Mouse (Mus musculus) heart, embryonic 10.5 days (tissue): Measurements from ENCODE around the gene Ctc1. TPM values are rescaled to one million over a fixed set of nuclear protein-coding genes. Genes with fewer than 3 reads are reported as not detected.

Experiments
- DNase-seq: peaks from one replicate; pipeline ENCODE4 v3.0.0-alpha.2; 2017; ENCODE audit warnings: low spot score
- H3K27ac ChIP-seq: fragments of 300-500 bp; sonication (generic); 2 replicates; pipeline ENCODE4 v1.5.1; 2016; ENCODE audit warnings: mild to moderate bottlenecking
- H3K27me3 ChIP-seq: fragments of 300-500 bp; sonication (generic); 2 replicates; pipeline ENCODE4 v1.6.1; 2016; ENCODE audit warnings: mild to moderate bottlenecking; ENCODE audit not compliant: poor library complexity, insufficient read depth, severe bottlenecking
- H3K36me3 ChIP-seq: fragments of 300-500 bp; sonication (generic); 2 replicates; pipeline ENCODE4 v1.6.1; 2016; ENCODE audit warnings: mild to moderate bottlenecking, moderate library complexity
- H3K4me1 ChIP-seq: fragments of 300-500 bp; sonication (generic); 2 replicates; pipeline ENCODE4 v1.6.1; 2016; ENCODE audit warnings: mild to moderate bottlenecking
- H3K4me3 ChIP-seq: fragments of 300-500 bp; sonication (generic); 2 replicates; pipeline ENCODE4 v1.5.1; 2016; ENCODE audit warnings: mild to moderate bottlenecking, moderate library complexity
- H3K9me3 ChIP-seq: fragments of 300-500 bp; sonication (generic); 2 replicates; pipeline ENCODE4 v1.6.1; 2016; ENCODE audit warnings: mild to moderate bottlenecking, moderate library complexity
- WGBS: fragments of 180-500 bp; shearing (Covaris S2); methylation state at CpG from one replicate; pipeline ENCODE4 v1.1.7; 2016; 5-methylcytosine and 5-hydroxymethylcytosine counted together
- microRNA-seq: library from miRNA; unstranded; fragments of <30 nt; microRNA quantifications from one replicate; pipeline ENCODE4, GENCODE M21; 2017
- polyA plus RNA-seq: library from polyadenylated mRNA; unstranded; fragments of >200 nt; fragmentation: Nextera tagmentation; extraction: Ambion mirVana; gene quantifications from 2 replicates; pipeline ENCODE4 v1.2.1, GENCODE M21; 2016

Ctc1 gene
- polyA plus RNA-seq, 1 experiment from 2014 or later, result 69.0 TPM

DNA sequence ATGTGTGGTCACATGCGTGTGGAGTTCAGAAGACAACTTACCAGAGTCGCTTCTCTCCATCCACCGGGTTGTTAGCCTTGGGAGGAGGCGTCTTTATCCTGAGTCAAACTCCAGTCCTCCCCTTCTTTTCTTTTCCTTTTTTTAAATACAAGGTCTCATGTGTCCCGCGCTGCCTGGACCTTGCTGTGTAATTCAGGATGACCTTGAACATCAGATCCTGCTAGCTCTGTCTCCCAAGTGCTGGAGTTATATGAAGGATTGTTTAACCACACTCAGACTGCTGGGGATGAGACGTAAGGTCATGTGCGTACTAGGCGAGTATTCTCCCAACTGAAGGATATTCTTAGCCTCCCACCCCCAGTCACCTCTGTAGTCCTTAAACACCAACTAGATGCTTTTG, 61.6 kb downstream of the Ctc1 start:
- no peaks in the 10 kb centered on the region for H3K27me3 ChIP-seq
- peaks cover 16% of the 10 kb centered on the region for H3K4me1 ChIP-seq
- no peaks in the 10 kb centered on the region for H3K36me3 ChIP-seq
- H3K27ac ChIP-seq, result no peak overlapping the region
- DNase-seq, result no peak
- no peak overlapping the region for H3K4me3 ChIP-seq
- WGBS, result 77% methylated on average over 9 of the region's 9 CpGs
- H3K9me3 ChIP-seq, result no peaks in the 10 kb centered on the region

DNA sequence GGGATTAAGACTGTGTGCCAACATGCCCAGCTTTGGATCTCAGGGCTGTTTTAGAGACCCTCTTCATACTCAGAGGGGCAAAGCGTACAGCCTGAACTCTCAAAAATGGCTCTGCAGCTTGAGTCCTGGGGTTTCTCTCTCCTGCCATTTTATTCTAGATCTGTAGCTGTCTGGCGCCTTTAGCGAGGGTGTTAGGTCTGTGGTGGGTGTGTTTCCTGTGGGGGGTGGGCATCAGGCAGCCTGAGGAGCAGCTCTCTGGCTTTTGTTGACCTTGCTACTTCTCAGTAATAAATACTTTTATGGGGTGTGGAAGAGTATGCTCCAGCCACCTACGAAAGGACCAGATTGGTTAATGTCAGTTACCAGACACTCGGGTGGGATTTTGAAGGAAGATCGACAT, 62.3 kb downstream of the Ctc1 start:
- peaks cover 11% of the 10 kb centered on the region for H3K4me1 ChIP-seq
- 68% methylated on average over 6 of the region's 6 CpGs for WGBS
- H3K27me3 ChIP-seq, result no peaks in the 10 kb centered on the region
- H3K9me3 ChIP-seq, result no peaks in the 10 kb centered on the region
- DNase-seq, result no peak
- H3K27ac ChIP-seq, result no peak overlapping the region
- H3K36me3 ChIP-seq, result no peaks in the 10 kb centered on the region
- no peak overlapping the region for H3K4me3 ChIP-seq

DNA sequence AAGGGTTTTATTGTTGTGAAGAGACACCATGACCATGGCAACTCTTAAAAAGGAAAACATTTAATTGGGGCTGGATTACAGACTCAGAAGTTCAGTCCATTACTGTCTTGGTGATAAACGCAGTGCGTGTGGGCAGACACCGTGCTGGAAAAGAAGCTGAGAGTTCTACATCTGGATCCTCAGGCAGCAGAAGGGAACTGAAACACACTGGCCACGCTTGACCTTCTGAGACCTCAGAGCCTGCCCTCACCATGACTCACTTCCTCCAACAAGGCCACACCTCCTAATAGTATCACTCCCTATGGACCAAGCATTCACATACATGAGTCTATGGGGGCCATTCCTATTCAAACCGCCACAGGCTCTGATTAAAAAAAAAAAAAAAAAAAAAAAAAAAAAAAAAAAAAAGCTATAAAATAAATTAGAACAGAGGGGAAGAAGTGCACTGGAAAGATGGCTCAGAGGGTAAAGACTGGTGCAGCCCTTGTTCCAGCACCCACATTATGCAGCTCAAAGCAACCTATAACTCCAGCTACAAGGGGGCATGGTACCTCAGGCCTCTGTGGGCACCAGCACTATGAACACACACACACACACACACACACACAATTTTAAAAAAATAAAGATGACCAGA, 63.2 kb downstream of the Ctc1 start:
- no peak overlapping the region for H3K4me3 ChIP-seq
- H3K36me3 ChIP-seq, result no peaks in the 10 kb centered on the region
- DNase-seq, result no peak
- WGBS, result 74% methylated on average over 5 of the region's 5 CpGs
- H3K4me1 ChIP-seq, result peaks cover 11% of the 10 kb centered on the region
- no peaks in the 10 kb centered on the region for H3K27me3 ChIP-seq
- no peaks in the 10 kb centered on the region for H3K9me3 ChIP-seq
- no peak overlapping the region for H3K27ac ChIP-seq

DNA sequence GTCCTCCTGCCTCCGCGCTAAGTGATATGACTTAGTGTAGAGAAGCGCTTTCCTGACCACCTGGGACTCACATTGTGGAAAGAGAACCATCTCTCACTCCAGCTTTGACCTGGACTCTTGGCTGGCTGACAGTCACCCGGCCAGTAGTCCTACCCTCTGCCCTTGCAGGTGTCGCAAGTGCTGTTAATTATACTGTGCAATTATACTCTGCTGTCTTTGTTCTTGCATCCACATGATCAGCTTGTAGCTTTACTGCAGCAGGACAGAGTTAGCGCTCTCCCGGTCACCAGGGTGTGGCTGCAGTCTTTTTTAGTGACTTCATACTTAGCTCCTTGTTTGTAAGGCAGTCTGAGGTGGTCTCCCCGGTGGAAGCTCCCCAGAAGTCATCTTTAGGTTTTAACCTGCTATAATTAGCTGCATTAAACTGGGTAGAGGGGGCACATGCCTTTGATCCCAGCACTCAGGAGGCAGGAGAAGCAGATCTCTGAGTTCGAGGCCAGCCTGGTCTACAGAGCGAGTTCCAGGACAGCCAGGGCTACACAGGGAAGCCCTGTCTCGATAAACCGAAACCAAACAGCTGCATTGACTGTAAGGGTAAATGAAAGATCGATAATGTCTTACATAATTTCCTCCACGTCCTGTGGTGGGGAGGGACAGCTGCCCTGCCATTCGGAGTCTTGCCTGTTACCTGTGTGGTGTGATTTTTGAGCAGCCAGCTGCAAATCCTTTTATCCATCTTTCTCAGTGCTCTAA, 64.6 kb downstream of the Ctc1 start:
- no peaks in the 10 kb centered on the region for H3K9me3 ChIP-seq
- H3K4me1 ChIP-seq, result 0 out of 2 replicates have a peak, but pooled peaks cover 4% of the 10 kb centered on the region
- no peaks in the 10 kb centered on the region for H3K36me3 ChIP-seq
- no peak for DNase-seq
- H3K4me3 ChIP-seq, result no peak overlapping the region
- no peaks in the 10 kb centered on the region for H3K27me3 ChIP-seq
- WGBS, result 79% methylated on average over 15 of the region's 15 CpGs
- no peak overlapping the region for H3K27ac ChIP-seq

DNA sequence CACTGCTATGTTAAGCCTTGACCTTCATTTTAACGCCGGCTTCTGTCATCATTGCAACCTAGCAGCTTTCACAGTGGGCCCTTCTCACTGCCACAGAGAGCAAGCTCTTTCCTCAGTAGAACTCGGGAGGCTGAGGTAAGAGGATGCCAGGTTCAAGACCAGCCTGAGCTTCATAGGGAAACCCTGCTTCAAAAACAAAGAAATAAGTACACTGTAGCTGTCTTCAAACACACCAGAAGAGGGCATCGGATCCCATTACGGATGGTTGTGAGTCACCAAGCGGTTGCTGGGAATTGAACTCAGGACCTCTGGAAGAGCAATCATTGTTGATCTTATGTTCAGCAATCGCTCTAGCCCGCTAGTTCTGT, 65.1 kb downstream of the Ctc1 start:
- H3K27ac ChIP-seq, result no peak overlapping the region
- WGBS, result 88% methylated on average over 8 of the region's 8 CpGs
- H3K4me1 ChIP-seq, result peaks cover 7% of the 10 kb centered on the region
- H3K4me3 ChIP-seq, result no peak overlapping the region
- no peak for DNase-seq
- no peaks in the 10 kb centered on the region for H3K36me3 ChIP-seq
- no peaks in the 10 kb centered on the region for H3K9me3 ChIP-seq
- no peaks in the 10 kb centered on the region for H3K27me3 ChIP-seq

DNA sequence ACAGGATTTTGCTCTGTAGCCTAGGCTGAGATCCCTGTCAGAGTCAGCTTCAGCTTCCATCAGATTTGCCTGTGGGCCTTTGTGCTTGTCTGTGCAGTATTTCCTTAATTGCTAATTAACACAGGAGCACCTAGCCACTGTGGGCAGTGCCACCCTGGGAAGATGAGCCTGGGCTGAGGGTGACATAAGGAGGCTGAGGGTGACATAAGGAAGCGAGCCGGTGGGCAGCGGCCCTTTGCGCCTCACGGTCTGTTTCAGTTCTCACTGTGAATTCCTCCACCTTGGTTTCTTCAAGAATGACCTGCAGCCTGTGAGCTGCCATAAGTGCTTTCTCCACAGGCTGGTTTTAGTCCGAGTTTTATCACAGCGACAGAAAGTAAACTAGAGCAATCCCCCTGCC, 65.9 kb downstream of the Ctc1 start:
- no peak for DNase-seq
- 85% methylated on average over 7 of the region's 7 CpGs for WGBS
- Histone ChIP-seq H3K4me3 (no peak overlapping the region), H3K27me3 (no peaks in the 10 kb centered on the region), H3K36me3 (no peaks in the 10 kb centered on the region), H3K4me1 (peaks cover 15% of the 10 kb centered on the region), H3K27ac (no peak overlapping the region), H3K9me3 (no peaks in the 10 kb centered on the region)

DNA sequence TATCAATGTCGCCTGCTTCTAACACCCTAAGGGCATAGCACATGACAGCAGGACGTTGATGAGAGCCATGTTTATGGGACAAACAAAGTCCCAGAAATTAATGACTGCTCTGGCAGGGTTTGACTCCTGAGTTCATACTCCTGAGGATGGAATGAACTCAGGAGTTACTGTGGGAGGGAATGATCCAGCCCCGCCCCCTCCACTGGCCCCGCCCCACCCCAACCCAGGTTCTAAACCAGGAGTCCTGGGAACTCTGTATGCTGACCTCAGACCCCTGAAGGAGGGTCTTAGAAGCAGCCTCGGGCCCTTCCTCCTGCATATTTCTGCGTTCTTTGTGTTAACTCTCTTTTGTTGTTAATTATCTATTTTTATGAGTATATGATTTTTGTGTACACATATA, 69.9 kb downstream of the Ctc1 start:
- peak overlapping the region; percentile 100; the same call in 1 of the 2 replicates for H3K27ac ChIP-seq
- H3K4me3 ChIP-seq, result no peak overlapping the region
- H3K36me3 ChIP-seq, result peaks cover 15% of the 10 kb centered on the region
- no peaks in the 10 kb centered on the region for H3K9me3 ChIP-seq
- H3K27me3 ChIP-seq, result no peaks in the 10 kb centered on the region
- WGBS, result 68% methylated on average over 6 of the region's 6 CpGs
- peaks cover 49% of the 10 kb centered on the region for H3K4me1 ChIP-seq
- DNase-seq, result no peak

Small RNA genes lying within 50 kb of the gene (microRNA-seq; reads per million reads assigned to microRNA genes)
- gene Mir3062, result 8.1 reads per million, percentile 23 among the genes with 10 or more reads in this experiment

Other genes with a start within 250 kb of the Ctc1 start
- gene Ndel1, start 144.1 kb upstream of the Ctc1 start, polyA plus RNA-seq, result 68.7 and 69.2 TPM in 2 replicates
- 0.09 and 0.11 TPM in 2 replicates for gene Rnf222, start 127.4 kb upstream of the Ctc1 start, polyA plus RNA-seq
- gene Rpl26, start 114.3 kb upstream of the Ctc1 start, polyA plus RNA-seq, result 711 and 869 TPM in 2 replicates
- gene Odf4, start 88.8 kb upstream of the Ctc1 start, polyA plus RNA-seq, result not detected in 2 replicates
- gene Arhgef15, start 58.4 kb upstream of the Ctc1 start, polyA plus RNA-seq, result 10.5 and 13.4 TPM in 2 replicates
- gene Slc25a35, start 47.8 kb upstream of the Ctc1 start, polyA plus RNA-seq, result 1.2 and 1.5 TPM in 2 replicates
- gene Rangrf, start 40.7 kb upstream of the Ctc1 start, polyA plus RNA-seq, result 79.6 and 82.1 TPM in 2 replicates
- gene Pfas, start 7.5 kb upstream of the Ctc1 start, polyA plus RNA-seq, result 30.9 and 35.6 TPM in 2 replicates
- gene Aurkb, start 29.7 kb downstream of the Ctc1 start, polyA plus RNA-seq, result 110 and 147 TPM in 2 replicates
- gene Borcs6, start 43.8 kb downstream of the Ctc1 start, polyA plus RNA-seq, result 8.2 and 9.0 TPM in 2 replicates
- gene Tmem107, start 54.9 kb downstream of the Ctc1 start, polyA plus RNA-seq, result 29.1 and 30.4 TPM in 2 replicates
- 85.8 and 93.0 TPM in 2 replicates for gene Vamp2, start 72.6 kb downstream of the Ctc1 start, polyA plus RNA-seq
- 8.0 and 8.8 TPM in 2 replicates for gene Per1, start 79.3 kb downstream of the Ctc1 start, polyA plus RNA-seq
- gene Hes7, start 104.5 kb downstream of the Ctc1 start, polyA plus RNA-seq, result 0.60 and 0.63 TPM in 2 replicates
- gene 9130213A22Rik, start 106.7 kb downstream of the Ctc1 start, polyA plus RNA-seq, result 0.16 and 0.17 TPM in 2 replicates
- 0.16 and 0.25 TPM in 2 replicates for gene Aloxe3, start 110.0 kb downstream of the Ctc1 start, polyA plus RNA-seq
- gene Alox12b, start 141.1 kb downstream of the Ctc1 start, polyA plus RNA-seq, result not detected in 2 replicates
- 1.1 and 1.2 TPM in 2 replicates for gene Alox8, start 181.9 kb downstream of the Ctc1 start, polyA plus RNA-seq
- 0.24 and 0.46 TPM in 2 replicates for gene Gucy2e, start 221.1 kb downstream of the Ctc1 start, polyA plus RNA-seq